Mouse (Mus musculus) heart, embryonic 12.5 days (tissue): Measurements from ENCODE around the gene Tnpo1. TPM values are rescaled to one million over a fixed set of nuclear protein-coding genes. Genes with fewer than 3 reads are reported as not detected.
"Not testable (repeated sequence)": the region's sequence is repeated elsewhere in the genome, so short reads cannot be mapped to it uniquely, and the experiment has no call there.

ENCODE experiments used
- ATAC-seq: fragments of 200-750 bp; cut with Nextera tagmentation; 2 replicates; pipeline ENCODE4 v1.8.0; 2017; ENCODE audit warnings: moderate TSS enrichment, moderate library complexity; ENCODE audit not compliant: insufficient number of reproducible peaks, low FRiP score
- H3K27ac ChIP-seq: fragments of 300-500 bp; sonication (generic); 2 replicates; pipeline ENCODE4 v1.5.1; 2016; ENCODE audit warnings: mild to moderate bottlenecking, moderate library complexity; ENCODE audit not compliant: poor library complexity, severe bottlenecking
- H3K27me3 ChIP-seq: fragments of 300-500 bp; sonication (generic); replicated peaks from 2 replicates; pipeline ENCODE4 v1.6.1; 2016; ENCODE audit warnings: mild to moderate bottlenecking, moderate library complexity
- H3K36me3 ChIP-seq: fragments of 300-500 bp; sonication (generic); 2 replicates; pipeline ENCODE4 v1.6.1; 2016; ENCODE audit warnings: mild to moderate bottlenecking, moderate library complexity
- H3K4me1 ChIP-seq: fragments of 300-500 bp; sonication (generic); replicated peaks from 2 replicates; pipeline ENCODE4 v1.6.1; 2016; ENCODE audit warnings: mild to moderate bottlenecking
- H3K4me2 ChIP-seq: fragments of 300-500 bp; sonication (generic); 2 replicates; pipeline ENCODE4 v1.6.1; 2016; ENCODE audit warnings: mild to moderate bottlenecking, moderate library complexity
- H3K4me3 ChIP-seq: fragments of 300-500 bp; sonication (generic); 2 replicates; pipeline ENCODE4 v1.5.1; 2016; ENCODE audit warnings: mild to moderate bottlenecking
- H3K9ac ChIP-seq: fragments of 300-500 bp; sonication (generic); 2 replicates; pipeline ENCODE4 v1.6.1; 2016; ENCODE audit warnings: mild to moderate bottlenecking, moderate library complexity
- H3K9me3 ChIP-seq: fragments of 300-500 bp; sonication (generic); replicated peaks from 2 replicates; pipeline ENCODE4 v1.6.1; 2016; ENCODE audit warnings: mild to moderate bottlenecking, moderate library complexity
- WGBS: fragments of 180-500 bp; shearing (Covaris S2); methylation state at CpG from one replicate; pipeline ENCODE4 v1.1.7; 2016; 5-methylcytosine and 5-hydroxymethylcytosine counted together
- polyA plus RNA-seq: library from polyadenylated mRNA; unstranded; fragments of >200 nt; fragmentation: Nextera tagmentation; extraction: Ambion mirVana; gene quantifications from 2 replicates; pipeline ENCODE4 v1.2.1, GENCODE M21; 2016

Gene Tnpo1
- polyA plus RNA-seq, 1 experiment from 2014 or later = 54.1 TPM

- Histone ChIP-seq H3K4me1 (peaks cover 9% of the 10 kb centered on the region), H3K9me3 (no peaks in the 10 kb centered on the region), H3K4me3 (no peak overlapping the region), H3K4me2 (no peak overlapping the region), H3K36me3 (no peaks in the 10 kb centered on the region), H3K27ac (no peak overlapping the region), H3K27me3 (no peaks in the 10 kb centered on the region), H3K9ac (no peak overlapping the region)
- WGBS = 73% methylated on average over 4 of the region's 4 CpGs
- no peak for ATAC-seq
These were observed 108.0 kb downstream of the Tnpo1 start for GRCm38 (mm10) chr13:98818205-98818604.

- 55% methylated on average over 4 of the region's 4 CpGs for WGBS
- Histone ChIP-seq H3K27ac (no peak overlapping the region), H3K36me3 (no peaks in the 10 kb centered on the region), H3K4me2 (no peak overlapping the region), H3K27me3 (no peaks in the 10 kb centered on the region), H3K4me1 (peaks cover 11% of the 10 kb centered on the region), H3K9ac (no peak overlapping the region), H3K4me3 (no peak overlapping the region), H3K9me3 (no peaks in the 10 kb centered on the region)
- ATAC-seq = no peak
These were observed 108.4 kb downstream of the Tnpo1 start for GRCm38 (mm10) chr13:98817766-98818165.

- not testable (repeated sequence) for H3K27me3 ChIP-seq, H3K9me3 ChIP-seq, H3K4me2 ChIP-seq, H3K4me3 ChIP-seq, ATAC-seq, H3K27ac ChIP-seq, H3K36me3 ChIP-seq, H3K9ac ChIP-seq
- peaks cover 16% of the 10 kb centered on the region for H3K4me1 ChIP-seq
- WGBS = 81% methylated on average over 4 of the region's 4 CpGs
These were observed 109.1 kb downstream of the Tnpo1 start for GRCm38 (mm10) chr13:98816981-98817660.

GRCm38 (mm10) chr13:98816571-98816970 is 109.6 kb downstream of the Tnpo1 start:
- 84% methylated on average over 9 of the region's 9 CpGs for WGBS
- no peak overlapping the region for H3K27ac ChIP-seq

GRCm38 (mm10) chr13:98815147-98815785 is 110.9 kb downstream of the Tnpo1 start, which contains the start of gene Fcho2:
Gene Fcho2, minus strand, starts transcription at chr13:98815449.
- peak; percentile 96 for ATAC-seq
- Histone ChIP-seq H3K27me3 (no peaks in the 10 kb centered on the region), H3K4me2 (peak within 1 kb of the TSS; percentile 72), H3K27ac (peak within 1 kb of the TSS; percentile 99), H3K4me3 (peak within 1 kb of the TSS; percentile 97), H3K9ac (peak within 1 kb of the TSS; percentile 97), H3K9me3 (no peaks in the 10 kb centered on the region), H3K36me3 (no peaks in the 10 kb centered on the region), H3K4me1 (peaks cover 18% of the 10 kb centered on the region)
- under 1% methylated on average over 61 of the region's 61 CpGs for WGBS

More at GRCm38 (mm10) chr13:98816571-98816970, 109.6 kb downstream of the Tnpo1 start:
- H3K27me3 ChIP-seq = no peaks in the 10 kb centered on the region
- no peaks in the 10 kb centered on the region for H3K36me3 ChIP-seq
- ATAC-seq = no peak
- H3K4me1 ChIP-seq = peaks cover 16% of the 10 kb centered on the region
- H3K4me3 ChIP-seq = no peak overlapping the region
- no peak overlapping the region for H3K4me2 ChIP-seq
- no peaks in the 10 kb centered on the region for H3K9me3 ChIP-seq
- H3K9ac ChIP-seq = no peak overlapping the region

GRCm38 (mm10) chr13:98814275-98815040 is 111.7 kb downstream of the Tnpo1 start:
- H3K9me3 ChIP-seq = no peaks in the 10 kb centered on the region
- peak overlapping the region; percentile 72 for H3K4me2 ChIP-seq
- ATAC-seq = peak; percentile 52
- peak overlapping the region; percentile 99 for H3K27ac ChIP-seq
- peak overlapping the region; percentile 97 for H3K9ac ChIP-seq
- under 1% methylated on average over 73 of the region's 81 CpGs for whole genome bisulfite sequencing
- H3K36me3 ChIP-seq = no peaks in the 10 kb centered on the region
- H3K4me3 ChIP-seq = peak overlapping the region; percentile 97
- H3K4me1 ChIP-seq = peaks cover 21% of the 10 kb centered on the region
- H3K27me3 ChIP-seq = no peaks in the 10 kb centered on the region

- H3K27me3 ChIP-seq = no peaks in the 10 kb centered on the region
- H3K4me3 ChIP-seq = peak overlapping the region; percentile 97
- H3K9me3 ChIP-seq = no peaks in the 10 kb centered on the region
- peak overlapping the region; percentile 72 for H3K4me2 ChIP-seq
- 26% methylated on average over 12 of the region's 12 CpGs for WGBS
- peak overlapping the region; percentile 99 for H3K27ac ChIP-seq
- peak overlapping the region; percentile 97 for H3K9ac ChIP-seq
- no peaks in the 10 kb centered on the region for H3K36me3 ChIP-seq
- ATAC-seq = no peak
- H3K4me1 ChIP-seq = peaks cover 21% of the 10 kb centered on the region
These were observed 112.4 kb downstream of the Tnpo1 start for GRCm38 (mm10) chr13:98813596-98814274.

GRCm38 (mm10) chr13:98813167-98813566 is 113.0 kb downstream of the Tnpo1 start:
- peaks cover 21% of the 10 kb centered on the region for H3K4me1 ChIP-seq
- 63% methylated on average over 2 of the region's 2 CpGs for WGBS
- H3K9ac ChIP-seq = no peak overlapping the region
- no peak overlapping the region for H3K27ac ChIP-seq
- H3K27me3 ChIP-seq = no peaks in the 10 kb centered on the region
- H3K9me3 ChIP-seq = no peaks in the 10 kb centered on the region
- H3K36me3 ChIP-seq = no peaks in the 10 kb centered on the region
- peak overlapping the region; percentile 97 for H3K4me3 ChIP-seq
- peak overlapping the region; percentile 72 for H3K4me2 ChIP-seq
- ATAC-seq = no peak

GRCm38 (mm10) chr13:98812285-98812684 is 113.9 kb downstream of the Tnpo1 start:
- H3K4me1 ChIP-seq = peaks cover 21% of the 10 kb centered on the region
- no peaks in the 10 kb centered on the region for H3K36me3 ChIP-seq
- no peak overlapping the region for H3K4me3 ChIP-seq
- H3K9me3 ChIP-seq = no peaks in the 10 kb centered on the region
- no peaks in the 10 kb centered on the region for H3K27me3 ChIP-seq
- no peak overlapping the region for H3K9ac ChIP-seq
- no peak for ATAC-seq
- H3K27ac ChIP-seq = no peak overlapping the region
- peak overlapping the region; percentile 31 for H3K4me2 ChIP-seq
- WGBS = 58% methylated on average over 4 of the region's 4 CpGs

- Histone ChIP-seq H3K4me1 (peaks cover 15% of the 10 kb centered on the region), H3K27me3 (no peaks in the 10 kb centered on the region), H3K27ac (peak overlapping the region; percentile 60), H3K9ac (no peak overlapping the region), H3K4me3 (no peak overlapping the region), H3K36me3 (peaks cover under 1% of the 10 kb centered on the region), H3K9me3 (no peaks in the 10 kb centered on the region), H3K4me2 (no peak overlapping the region)
- peak; percentile 36 for ATAC-seq
- WGBS = 37% methylated on average over 6 of the region's 6 CpGs
These were observed 116.0 kb downstream of the Tnpo1 start for GRCm38 (mm10) chr13:98810143-98810542.
